Mouse (Mus musculus): ENCODE results near the gene Acap3. TPM values are rescaled to one million over a fixed set of nuclear protein-coding genes. Genes with fewer than 3 reads are reported as not detected.
A peak's percentile ranks its signal among the peaks of the same experiment; 100 is the strongest.

The Acap3 gene
- polyA plus RNA-seq, 1 experiment, result 86.1 TPM

DNA sequence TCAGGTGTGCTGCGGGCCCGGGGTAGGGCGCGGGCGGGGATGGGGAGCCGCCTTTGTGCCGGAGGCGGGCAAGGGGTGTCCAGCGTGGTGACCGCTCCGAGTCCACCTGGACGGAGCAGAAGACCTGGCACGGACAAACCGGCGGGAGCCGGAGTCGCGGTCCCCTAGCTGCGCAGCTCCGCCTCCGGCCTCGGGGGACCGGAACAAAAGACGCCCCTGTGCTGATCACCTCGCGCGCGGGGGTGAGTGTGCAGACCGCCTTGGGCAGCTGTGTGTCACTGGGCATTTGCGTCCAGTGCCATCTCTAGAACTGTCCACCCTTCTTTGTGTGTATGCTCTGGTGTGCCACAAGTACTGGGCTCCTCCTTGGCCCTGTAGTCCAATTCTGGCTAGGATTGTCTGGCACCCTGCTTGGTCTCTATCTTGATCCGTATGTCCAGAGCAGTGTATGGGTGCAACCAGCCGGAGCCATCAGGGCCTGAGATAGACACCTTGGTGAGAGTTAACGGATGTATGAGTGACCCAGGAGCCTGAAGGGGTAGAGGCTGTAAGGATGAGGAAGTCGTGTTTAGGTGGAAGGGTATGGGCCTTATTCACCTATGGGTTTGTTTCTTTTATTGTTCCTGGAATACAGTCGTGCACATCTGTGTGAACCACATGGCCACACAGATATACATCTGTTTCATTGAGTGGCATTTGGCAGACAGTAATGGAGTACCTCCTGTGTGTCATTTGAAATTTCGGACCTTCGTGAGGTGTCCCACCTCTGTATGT lies 1.0 kb downstream of the Acap3 start:
- Histone ChIP-seq H3K27me3 (ENCODE audit: control insufficient read depth, insufficient read depth, low read length) (no peaks in the 10 kb centered on the region), H3K4me3 (ENCODE audit: control insufficient read depth, insufficient read depth, low read length) (peak overlapping the region; percentile 69), H3K4me1 (replicated peaks; ENCODE audit: control insufficient read depth, insufficient read depth, low read length) (peaks cover 32% of the 10 kb centered on the region), H3K27ac (ENCODE audit: control insufficient read depth, insufficient read depth, low read length) (no peak overlapping the region), H3K36me3 (ENCODE audit: control insufficient read depth, insufficient read depth, low read length) (peaks cover 9% of the 10 kb centered on the region; the same call in 1 of the 2 replicates)
- no peak for DNase-seq
- TF ChIP-seq POLR2A (IDR thresholded peaks at IDR 0.05; ENCODE audit: control insufficient read depth, extremely low read depth, insufficient read depth, low read length, poor library complexity), result no peak
- no peak for TF ChIP-seq CTCF (IDR thresholded peaks at IDR 0.05; ENCODE audit: borderline replicate concordance, control insufficient read depth, extremely low read depth, insufficient read depth, low read length, poor library complexity)
- 4% methylated on average over 37 of the region's 37 CpGs for WGBS

DNA sequence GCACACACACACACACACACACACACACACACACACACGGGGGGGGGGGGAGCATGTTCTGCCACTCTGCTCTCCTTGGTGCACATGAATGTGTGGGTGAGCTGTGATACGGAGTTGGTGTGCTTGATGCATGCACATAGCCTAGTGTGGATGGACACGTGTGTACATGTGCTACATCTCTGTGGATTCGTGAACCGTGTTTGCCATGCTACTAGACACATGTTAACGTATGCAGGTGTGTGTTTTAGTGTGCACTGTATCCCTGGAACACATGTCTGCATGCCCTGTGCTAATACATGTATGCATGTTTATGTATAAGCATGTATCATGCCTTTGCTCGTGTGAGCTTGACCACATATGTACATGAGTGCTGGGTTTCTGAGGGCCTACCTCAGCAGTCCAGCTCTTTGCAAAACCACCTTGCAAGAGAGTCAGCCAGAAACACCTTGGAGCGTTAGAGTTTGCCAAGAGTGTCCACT lies 1.6 kb downstream of the Acap3 start:
- Histone ChIP-seq H3K4me3 (ENCODE audit: control insufficient read depth, insufficient read depth, low read length) (no peak overlapping the region), H3K27ac (ENCODE audit: control insufficient read depth, insufficient read depth, low read length) (no peak overlapping the region), H3K36me3 (ENCODE audit: control insufficient read depth, insufficient read depth, low read length) (peaks cover 3% of the 10 kb centered on the region; the same call in 1 of the 2 replicates), H3K27me3 (ENCODE audit: control insufficient read depth, insufficient read depth, low read length) (no peaks in the 10 kb centered on the region), H3K4me1 (replicated peaks; ENCODE audit: control insufficient read depth, insufficient read depth, low read length) (peaks cover 32% of the 10 kb centered on the region)
- no peak for DNase-seq
- WGBS, result 76% methylated on average over 8 of the region's 8 CpGs
- no peak for TF ChIP-seq CTCF (IDR thresholded peaks at IDR 0.05; ENCODE audit: borderline replicate concordance, control insufficient read depth, extremely low read depth, insufficient read depth, low read length, poor library complexity)
- TF ChIP-seq POLR2A (IDR thresholded peaks at IDR 0.05; ENCODE audit: control insufficient read depth, extremely low read depth, insufficient read depth, low read length, poor library complexity), result no peak

GRCm38 (mm10) chr4:155894311-155894881 lies 2.8 kb downstream of the Acap3 start:
- TF ChIP-seq POLR2A (IDR thresholded peaks at IDR 0.05; ENCODE audit: control insufficient read depth, extremely low read depth, insufficient read depth, low read length, poor library complexity) (no peak), CTCF (IDR thresholded peaks at IDR 0.05; ENCODE audit: borderline replicate concordance, control insufficient read depth, extremely low read depth, insufficient read depth, low read length, poor library complexity) (no peak)
- Histone ChIP-seq H3K27ac (ENCODE audit: control insufficient read depth, insufficient read depth, low read length) (no peak overlapping the region), H3K4me3 (ENCODE audit: control insufficient read depth, insufficient read depth, low read length) (no peak overlapping the region), H3K4me1 (replicated peaks; ENCODE audit: control insufficient read depth, insufficient read depth, low read length) (peaks cover 32% of the 10 kb centered on the region), H3K27me3 (ENCODE audit: control insufficient read depth, insufficient read depth, low read length) (no peaks in the 10 kb centered on the region), H3K36me3 (ENCODE audit: control insufficient read depth, insufficient read depth, low read length) (peaks cover 8% of the 10 kb centered on the region; the same call in 1 of the 2 replicates)
- 31% methylated on average over 8 of the region's 8 CpGs for WGBS
- peak; percentile 71 for DNase-seq

- Histone ChIP-seq H3K27me3 (ENCODE audit: control insufficient read depth, insufficient read depth, low read length) (no peaks in the 10 kb centered on the region), H3K4me1 (replicated peaks; ENCODE audit: control insufficient read depth, insufficient read depth, low read length) (peaks cover 32% of the 10 kb centered on the region), H3K36me3 (ENCODE audit: control insufficient read depth, insufficient read depth, low read length) (peaks cover 16% of the 10 kb centered on the region), H3K27ac (ENCODE audit: control insufficient read depth, insufficient read depth, low read length) (no peak overlapping the region), H3K4me3 (ENCODE audit: control insufficient read depth, insufficient read depth, low read length) (no peak overlapping the region)
- WGBS, result 91% methylated on average over 6 of the region's 6 CpGs
- TF ChIP-seq POLR2A (IDR thresholded peaks at IDR 0.05; ENCODE audit: control insufficient read depth, extremely low read depth, insufficient read depth, low read length, poor library complexity) (no peak), CTCF (IDR thresholded peaks at IDR 0.05; ENCODE audit: borderline replicate concordance, control insufficient read depth, extremely low read depth, insufficient read depth, low read length, poor library complexity) (no peak)
- DNase-seq, result no peak
These were observed 3.6 kb downstream of the Acap3 start for GRCm38 (mm10) chr4:155895216-155895615.

DNA sequence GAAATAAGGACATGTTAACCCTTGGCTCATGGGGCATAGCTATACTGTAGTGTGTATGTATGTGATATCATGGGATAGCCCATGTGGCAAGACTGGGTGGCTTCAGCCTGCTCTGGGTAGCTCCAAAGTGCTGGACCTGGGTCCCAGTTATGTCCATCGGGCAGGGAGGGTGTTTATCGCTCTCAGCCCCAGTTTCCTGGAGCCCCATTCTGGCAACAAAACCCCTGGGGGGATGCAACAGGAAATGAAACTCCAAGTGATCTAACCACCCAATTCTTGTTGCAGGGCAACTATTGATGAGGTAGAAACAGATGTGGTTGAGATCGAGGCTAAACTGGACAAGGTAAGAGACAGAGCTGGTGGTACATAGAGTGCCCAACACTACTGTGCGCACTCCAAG lies 4.2 kb downstream of the Acap3 start:
- DNase-seq, result no peak
- Histone ChIP-seq H3K36me3 (ENCODE audit: control insufficient read depth, insufficient read depth, low read length) (peaks cover 21% of the 10 kb centered on the region), H3K27ac (ENCODE audit: control insufficient read depth, insufficient read depth, low read length) (no peak overlapping the region), H3K4me1 (replicated peaks; ENCODE audit: control insufficient read depth, insufficient read depth, low read length) (peaks cover 28% of the 10 kb centered on the region), H3K27me3 (ENCODE audit: control insufficient read depth, insufficient read depth, low read length) (no peaks in the 10 kb centered on the region), H3K4me3 (ENCODE audit: control insufficient read depth, insufficient read depth, low read length) (no peak overlapping the region)
- TF ChIP-seq CTCF (IDR thresholded peaks at IDR 0.05; ENCODE audit: borderline replicate concordance, control insufficient read depth, extremely low read depth, insufficient read depth, low read length, poor library complexity) (no peak), POLR2A (IDR thresholded peaks at IDR 0.05; ENCODE audit: control insufficient read depth, extremely low read depth, insufficient read depth, low read length, poor library complexity) (no peak)
- WGBS, result 92% methylated on average over 4 of the region's 4 CpGs

GRCm38 (mm10) chr4:155896461-155896860 lies 4.8 kb downstream of the Acap3 start:
- H3K27me3 ChIP-seq (ENCODE audit: control insufficient read depth, insufficient read depth, low read length), result no peaks in the 10 kb centered on the region
- H3K36me3 ChIP-seq (ENCODE audit: control insufficient read depth, insufficient read depth, low read length), result peaks cover 26% of the 10 kb centered on the region
- H3K4me3 ChIP-seq (ENCODE audit: control insufficient read depth, insufficient read depth, low read length), result no peak overlapping the region
- no peak for DNase-seq
- no peak for TF ChIP-seq POLR2A (IDR thresholded peaks at IDR 0.05; ENCODE audit: control insufficient read depth, extremely low read depth, insufficient read depth, low read length, poor library complexity)
- TF ChIP-seq CTCF (IDR thresholded peaks at IDR 0.05; ENCODE audit: borderline replicate concordance, control insufficient read depth, extremely low read depth, insufficient read depth, low read length, poor library complexity), result no peak
- 99% methylated on average over 12 of the region's 12 CpGs for WGBS
- H3K4me1 ChIP-seq (replicated peaks; ENCODE audit: control insufficient read depth, insufficient read depth, low read length), result peaks cover 24% of the 10 kb centered on the region
- no peak overlapping the region for H3K27ac ChIP-seq (ENCODE audit: control insufficient read depth, insufficient read depth, low read length)
